Mouse (Mus musculus) kidney, postnatal 0 days (tissue): ENCODE results near the gene Iqch. TPM values are rescaled to one million over a fixed set of nuclear protein-coding genes. Genes with fewer than 3 reads are reported as not detected.

Experiments used
- ATAC-seq: fragments of 200-750 bp; cut with Nextera tagmentation; replicated peaks from 2 replicates; pipeline ENCODE4 v1.8.0; 2017; ENCODE audit warnings: low read depth, moderate number of reproducible peaks, moderate TSS enrichment, moderate library complexity; ENCODE audit not compliant: low FRiP score
- DNase-seq: peaks from one replicate; pipeline ENCODE4 v3.0.0-alpha.2; 2016; ENCODE audit warnings: low spot score
- H3K27ac ChIP-seq: fragments of 300-500 bp; sonication (generic); 2 replicates; pipeline ENCODE4 v1.5.1; 2014; ENCODE audit warnings: mild to moderate bottlenecking
- H3K27me3 ChIP-seq: fragments of 300-500 bp; sonication (generic); 2 replicates; pipeline ENCODE4 v1.6.1; 2014; ENCODE audit warnings: low read length, mixed read lengths; ENCODE audit not compliant: insufficient read depth
- H3K36me3 ChIP-seq: fragments of 300-500 bp; sonication (generic); 2 replicates; pipeline ENCODE4 v1.6.1; 2014; ENCODE audit warnings: low read length, mixed read lengths; ENCODE audit not compliant: insufficient read depth
- H3K4me1 ChIP-seq: fragments of 300-500 bp; sonication (generic); replicated peaks from 2 replicates; pipeline ENCODE4 v1.6.1; 2014; ENCODE audit warnings: antibody characterized with exemption, low read length, mixed read lengths; ENCODE audit not compliant: insufficient read depth
- H3K4me2 ChIP-seq: fragments of 300-500 bp; sonication (generic); 2 replicates; pipeline ENCODE4 v1.6.1; 2014; ENCODE audit warnings: mild to moderate bottlenecking, low read length, moderate library complexity, mixed read lengths
- H3K4me3 ChIP-seq: fragments of 300-500 bp; sonication (generic); replicated peaks from 2 replicates; pipeline ENCODE4 v1.5.1; 2014; ENCODE audit warnings: low read depth, low read length
- H3K9ac ChIP-seq: fragments of 300-500 bp; sonication (generic); 2 replicates; pipeline ENCODE4 v1.6.1; 2014; ENCODE audit warnings: low read depth, low read length
- H3K9me3 ChIP-seq: fragments of 300-500 bp; sonication (generic); replicated peaks from 2 replicates; pipeline ENCODE4 v1.6.1; 2016; ENCODE audit warnings: low read length, inconsistent platforms, mixed read lengths
- CTCF ChIP-seq: IDR thresholded peaks from 2 replicates; pipeline ENCODE4 v1.5.1; 2016; ENCODE audit warnings: antibody characterized with exemption, low read depth, mild to moderate bottlenecking, moderate library complexity
- WGBS: fragments of 180-500 bp; shearing (Covaris S2); extraction: QIAGEN DNeasy Blood & Tissue Kit; methylation state at CpG from one replicate; pipeline ENCODE4 v1.1.7; 2014; 5-methylcytosine and 5-hydroxymethylcytosine counted together
- polyA plus RNA-seq: library from polyadenylated mRNA; unstranded; fragments of >200 nt; fragmentation: Nextera tagmentation; extraction: Ambion mirVana; gene quantifications from 2 replicates; pipeline ENCODE4 v1.2.1, GENCODE M21; 2015

The Iqch gene
- polyA plus RNA-seq, 1 experiment from 2014 or later: 0.11 TPM

GRCm38 (mm10) chr9:63647581-63648519 lies 45.6 kb upstream of the Iqch start:
- no peaks in the 10 kb centered on the region; the same call in 1 of the 2 replicates for H3K4me1 ChIP-seq
- H3K9ac ChIP-seq: no peak overlapping the region
- H3K27me3 ChIP-seq: no peaks in the 10 kb centered on the region
- DNase-seq (no peak), ATAC-seq (no peak)
- no peak overlapping the region for H3K4me3 ChIP-seq
- H3K4me2 ChIP-seq: no peak overlapping the region
- 78% methylated on average over 9 of the region's 9 CpGs for WGBS
- TF ChIP-seq CTCF: no peak
- H3K27ac ChIP-seq: no peak overlapping the region
- peaks cover 43% of the 10 kb centered on the region for H3K36me3 ChIP-seq
- H3K9me3 ChIP-seq: no peaks in the 10 kb centered on the region

GRCm38 (mm10) chr9:63645084-63645483 lies 42.8 kb upstream of the Iqch start:
- DNase-seq (no peak), ATAC-seq (no peak)
- Histone ChIP-seq H3K4me2 (no peak overlapping the region), H3K4me1 (no peaks in the 10 kb centered on the region), H3K9me3 (no peaks in the 10 kb centered on the region), H3K27me3 (no peaks in the 10 kb centered on the region), H3K36me3 (peaks cover 23% of the 10 kb centered on the region), H3K27ac (no peak overlapping the region), H3K4me3 (no peak overlapping the region), H3K9ac (no peak overlapping the region)
- 77% methylated on average over 8 of the region's 8 CpGs for WGBS
- TF ChIP-seq CTCF: no peak

GRCm38 (mm10) chr9:63644011-63644410 lies 41.7 kb upstream of the Iqch start:
- Histone ChIP-seq H3K27ac (no peak overlapping the region), H3K4me3 (no peak overlapping the region), H3K36me3 (peaks cover 19% of the 10 kb centered on the region), H3K9me3 (no peaks in the 10 kb centered on the region), H3K4me2 (no peak overlapping the region), H3K27me3 (no peaks in the 10 kb centered on the region), H3K4me1 (no peaks in the 10 kb centered on the region), H3K9ac (no peak overlapping the region)
- TF ChIP-seq CTCF: no peak
- no peak for ATAC-seq
- no peak for DNase-seq
- 55% methylated on average over 6 of the region's 6 CpGs for WGBS

GRCm38 (mm10) chr9:63641983-63642646 lies 39.8 kb upstream of the Iqch start:
- peaks cover 19% of the 10 kb centered on the region for H3K36me3 ChIP-seq
- WGBS: 90% methylated on average over 4 of the region's 4 CpGs

GRCm38 (mm10) chr9:63636113-63636512 lies 33.8 kb upstream of the Iqch start:
- Histone ChIP-seq H3K9me3 (no peaks in the 10 kb centered on the region), H3K4me3 (no peak overlapping the region), H3K36me3 (peaks cover 29% of the 10 kb centered on the region), H3K9ac (no peak overlapping the region), H3K4me2 (no peak overlapping the region), H3K27me3 (no peaks in the 10 kb centered on the region), H3K4me1 (no peaks in the 10 kb centered on the region), H3K27ac (no peak overlapping the region)
- ATAC-seq (no peak), DNase-seq (no peak)
- TF ChIP-seq CTCF: no peak
- WGBS: 74% methylated on average over 7 of the region's 7 CpGs

More at GRCm38 (mm10) chr9:63641983-63642646, 39.8 kb upstream of the Iqch start:
- no peak overlapping the region for H3K27ac ChIP-seq
- ATAC-seq (no peak), DNase-seq (no peak)
- H3K4me3 ChIP-seq: no peak overlapping the region
- no peak overlapping the region for H3K9ac ChIP-seq
- H3K4me2 ChIP-seq: no peak overlapping the region
- H3K9me3 ChIP-seq: no peaks in the 10 kb centered on the region
- H3K4me1 ChIP-seq: no peaks in the 10 kb centered on the region
- no peaks in the 10 kb centered on the region for H3K27me3 ChIP-seq
- no peak for TF ChIP-seq CTCF

- DNase-seq (no peak), ATAC-seq (no peak)
- Histone ChIP-seq H3K4me2 (no peak overlapping the region), H3K27me3 (no peaks in the 10 kb centered on the region), H3K9me3 (no peaks in the 10 kb centered on the region), H3K4me3 (no peak overlapping the region), H3K36me3 (0 out of 2 replicates have a peak, but pooled peaks cover 28% of the 10 kb centered on the region), H3K9ac (no peak overlapping the region), H3K27ac (no peak overlapping the region), H3K4me1 (no peaks in the 10 kb centered on the region)
- no peak for TF ChIP-seq CTCF
- 82% methylated on average over 7 of the region's 7 CpGs for WGBS
Measured at GRCm38 (mm10) chr9:63633334-63633733, 31.0 kb upstream of the Iqch start.
